Mouse (Mus musculus): ENCODE measurements around the gene Vav2. TPM values are rescaled to one million over a fixed set of nuclear protein-coding genes. Genes with fewer than 3 reads are reported as not detected.

Vav2 gene
- total RNA-seq (2014; fragmentation: Nextera tagmentation) (9.0 and 15.9 TPM in 2 replicates), total RNA-seq (2017) (5.0 and 7.5 TPM in 2 replicates)

- peak; percentile 92 for ATAC-seq (replicated peaks; ENCODE audit: low FRiP score, low TSS enrichment, poor library complexity, severe bottlenecking)
Observed at GRCm38 (mm10) chr2:27426855-27427457, at the start of gene Vav2. TSS of gene Vav2 (minus strand) at chr2:27427033.

DNA sequence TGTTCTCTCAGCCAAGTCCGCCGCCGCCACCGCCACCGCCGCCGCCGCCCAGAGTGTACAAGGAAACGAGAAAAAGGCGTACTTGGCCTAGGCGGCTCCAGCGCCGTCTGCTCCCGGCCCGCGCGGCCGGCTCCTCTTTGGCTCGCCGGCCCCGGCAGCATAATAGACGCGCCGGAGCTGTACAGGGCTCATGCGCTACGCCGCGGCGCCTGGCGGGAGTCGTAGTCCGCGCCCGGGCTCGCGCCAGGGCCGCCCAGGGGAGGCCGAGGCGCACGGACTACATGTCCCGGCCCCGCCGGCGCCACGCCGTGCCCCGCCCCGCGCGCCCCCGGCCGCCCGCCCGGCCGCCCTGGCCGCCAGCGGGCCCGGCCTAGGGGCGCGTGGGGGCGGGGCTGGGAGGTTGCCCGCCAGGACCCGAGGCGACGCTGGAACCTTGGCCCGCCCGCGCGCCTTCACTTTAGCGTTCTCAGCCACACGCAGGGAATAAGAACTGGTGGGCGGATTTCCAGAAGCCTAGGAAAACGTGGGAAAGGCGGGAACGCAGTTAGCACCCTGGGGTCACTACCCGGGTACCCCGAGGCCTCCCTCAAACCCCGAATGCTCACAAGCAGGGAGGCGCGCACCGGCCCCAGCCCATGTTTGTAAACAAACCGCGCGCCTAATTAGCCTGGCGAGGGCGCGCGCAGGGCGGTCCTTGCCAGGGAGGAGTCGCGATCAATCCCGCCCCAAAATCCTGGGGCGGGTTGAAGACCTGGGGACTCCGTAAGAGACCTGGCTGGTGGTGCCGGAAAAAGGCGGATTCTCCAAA lies 48.9 kb upstream of the Vav2 start:
- peak; percentile 76 for ATAC-seq (replicated peaks; ENCODE audit: low FRiP score, low TSS enrichment, poor library complexity, severe bottlenecking)

- no peak for ATAC-seq (replicated peaks; ENCODE audit: low FRiP score, low TSS enrichment, poor library complexity, severe bottlenecking)
Observed at GRCm38 (mm10) chr2:27474621-27475484, 48.0 kb upstream of the Vav2 start.

DNA sequence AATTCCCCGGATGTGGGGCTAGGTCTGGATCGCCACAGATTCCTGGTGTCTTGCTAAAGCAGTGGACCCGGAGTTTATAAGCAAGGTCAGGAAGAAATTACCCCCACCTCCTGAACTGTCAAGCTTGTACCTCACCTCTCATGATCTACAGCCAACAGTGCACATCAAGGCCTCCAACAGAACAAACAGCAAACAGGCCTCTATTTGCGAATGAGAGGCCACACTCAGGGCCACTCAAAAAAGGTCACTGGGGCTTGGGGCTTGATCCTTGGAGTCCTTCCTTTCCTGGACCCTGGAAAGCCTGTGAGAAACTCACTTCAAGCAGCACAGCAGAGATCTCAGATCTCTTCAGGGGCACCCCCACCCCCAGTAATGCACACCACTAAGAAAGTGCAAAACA lies 47.1 kb upstream of the Vav2 start:
- no peak for ATAC-seq (replicated peaks; ENCODE audit: low FRiP score, low TSS enrichment, poor library complexity, severe bottlenecking)

GRCm38 (mm10) chr2:27473061-27473765 lies 46.4 kb upstream of the Vav2 start:
- ATAC-seq (replicated peaks; ENCODE audit: low FRiP score, low TSS enrichment, poor library complexity, severe bottlenecking), result no peak

DNA sequence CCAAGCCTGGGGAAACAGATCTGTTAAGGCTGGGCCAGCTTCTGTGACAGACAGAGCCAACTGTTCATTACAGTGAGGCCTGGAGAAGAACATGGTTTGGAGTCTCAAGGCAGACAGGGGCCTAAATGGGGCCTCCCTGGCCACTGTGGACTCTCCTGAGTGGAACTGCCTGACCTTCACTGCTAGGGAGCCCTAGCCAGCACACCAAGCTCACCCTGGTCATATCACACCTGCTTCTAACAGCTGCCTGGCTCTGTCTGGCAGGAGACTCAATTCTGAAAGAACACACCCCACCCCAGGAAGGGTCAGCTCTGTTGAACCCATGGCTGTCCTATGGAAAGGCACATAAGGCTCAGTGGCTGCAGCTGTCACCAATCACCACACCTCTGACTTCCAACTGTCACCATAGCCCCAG lies 44.3 kb upstream of the Vav2 start:
- no peak for ATAC-seq (replicated peaks; ENCODE audit: low FRiP score, low TSS enrichment, poor library complexity, severe bottlenecking)

DNA sequence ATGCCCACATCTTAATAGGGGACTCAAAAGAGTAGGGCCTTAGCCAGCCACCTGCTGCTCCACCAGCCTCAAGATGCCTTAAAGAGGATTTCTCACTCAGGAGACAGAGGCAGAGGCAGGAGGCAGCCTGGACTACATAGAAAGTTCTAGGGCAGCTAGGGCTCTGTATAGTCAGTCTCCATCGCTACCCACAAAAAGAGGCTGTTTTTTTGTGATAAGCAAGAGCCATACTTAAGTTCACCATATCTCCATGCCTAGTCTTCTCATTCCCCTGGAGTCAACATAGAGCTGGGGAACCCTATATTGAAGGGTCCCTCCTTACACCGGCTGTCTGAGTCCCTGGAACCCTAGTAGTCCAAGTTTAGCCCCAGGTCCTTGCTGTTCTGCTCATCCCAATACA lies 43.7 kb upstream of the Vav2 start:
- peak; percentile 79 for ATAC-seq (replicated peaks; ENCODE audit: low FRiP score, low TSS enrichment, poor library complexity, severe bottlenecking)

DNA sequence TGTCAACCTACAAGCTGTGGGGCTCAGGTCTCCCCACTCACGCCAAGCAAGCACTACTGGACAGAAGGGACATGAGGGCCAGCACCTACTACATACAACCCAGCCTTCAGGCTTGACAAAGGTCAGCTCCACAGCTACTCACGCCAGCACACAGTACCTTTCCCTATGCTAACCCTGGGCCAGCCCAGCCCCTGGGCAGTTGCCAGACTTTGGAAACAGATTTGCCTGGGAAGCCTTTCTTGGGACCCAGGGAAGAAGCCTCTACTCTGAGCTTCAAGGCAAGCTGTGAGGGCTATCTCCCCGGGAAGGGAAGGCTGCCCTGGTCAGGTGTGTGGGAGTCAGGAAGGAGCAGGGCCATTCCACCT lies 43.1 kb upstream of the Vav2 start:
- ATAC-seq (replicated peaks; ENCODE audit: low FRiP score, low TSS enrichment, poor library complexity, severe bottlenecking), result no peak

DNA sequence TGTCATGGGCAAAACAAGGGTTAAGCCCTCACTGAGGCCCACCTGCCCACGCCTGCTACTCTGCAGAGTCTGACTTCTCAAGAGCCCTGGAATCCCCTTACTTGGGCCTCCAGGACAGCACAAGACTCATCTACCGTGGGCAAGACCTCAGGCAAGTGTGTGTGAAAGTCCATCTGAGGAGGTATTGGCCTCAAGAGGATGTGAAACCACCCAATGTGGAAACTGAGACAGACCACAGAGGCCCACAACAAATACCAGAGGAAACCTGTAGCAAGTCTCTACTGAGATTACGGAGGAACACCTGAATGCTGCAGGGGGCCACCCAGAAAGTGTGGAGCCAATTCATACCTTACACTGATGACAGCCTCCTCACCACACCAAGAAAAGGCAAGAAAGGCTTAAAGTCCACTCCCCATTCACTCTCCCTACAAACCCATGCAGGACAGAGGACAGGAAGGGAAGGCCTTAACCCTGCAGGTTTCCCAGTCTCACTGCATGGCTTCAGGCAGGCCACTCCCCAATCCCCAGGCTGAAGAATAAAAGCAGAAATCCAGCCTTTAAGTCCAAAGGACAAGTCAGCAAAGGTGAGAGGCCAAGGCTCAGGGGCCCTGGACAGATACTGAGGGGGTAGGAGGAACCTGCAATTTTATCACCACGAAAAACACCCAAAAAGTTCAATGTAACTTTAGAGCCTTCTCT lies 42.6 kb upstream of the Vav2 start:
- ATAC-seq (replicated peaks; ENCODE audit: low FRiP score, low TSS enrichment, poor library complexity, severe bottlenecking), result no peak

- no peak for ATAC-seq (replicated peaks; ENCODE audit: low FRiP score, low TSS enrichment, poor library complexity, severe bottlenecking)
Observed at GRCm38 (mm10) chr2:27462901-27463300, 36.1 kb upstream of the Vav2 start.

- no peak for ATAC-seq (replicated peaks; ENCODE audit: low FRiP score, low TSS enrichment, poor library complexity, severe bottlenecking)
Observed at GRCm38 (mm10) chr2:27461881-27462660, 35.2 kb upstream of the Vav2 start.

GRCm38 (mm10) chr2:27460651-27461050 lies 33.8 kb upstream of the Vav2 start:
- ATAC-seq (replicated peaks; ENCODE audit: low FRiP score, low TSS enrichment, poor library complexity, severe bottlenecking), result no peak

DNA sequence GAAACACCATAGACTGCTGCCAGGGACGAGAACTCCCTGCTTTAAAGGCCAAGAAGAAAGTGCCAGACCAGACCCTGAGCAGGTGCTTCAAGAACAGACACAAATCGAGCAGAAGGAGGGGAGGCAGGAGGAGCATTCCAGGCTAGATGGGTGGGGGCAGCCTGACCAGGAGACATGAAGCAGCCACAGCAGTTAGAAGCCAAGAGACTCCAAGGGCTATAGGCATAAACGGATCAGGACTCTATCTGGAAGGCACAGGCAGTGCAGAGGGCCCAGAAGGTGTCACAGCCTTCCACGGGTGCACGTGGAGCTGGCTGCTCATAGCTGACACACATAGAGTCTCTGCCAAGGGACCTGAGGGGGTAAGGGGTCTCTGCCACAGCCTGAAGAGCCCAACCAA lies 33.3 kb upstream of the Vav2 start:
- ATAC-seq (replicated peaks; ENCODE audit: low FRiP score, low TSS enrichment, poor library complexity, severe bottlenecking), result no peak

DNA sequence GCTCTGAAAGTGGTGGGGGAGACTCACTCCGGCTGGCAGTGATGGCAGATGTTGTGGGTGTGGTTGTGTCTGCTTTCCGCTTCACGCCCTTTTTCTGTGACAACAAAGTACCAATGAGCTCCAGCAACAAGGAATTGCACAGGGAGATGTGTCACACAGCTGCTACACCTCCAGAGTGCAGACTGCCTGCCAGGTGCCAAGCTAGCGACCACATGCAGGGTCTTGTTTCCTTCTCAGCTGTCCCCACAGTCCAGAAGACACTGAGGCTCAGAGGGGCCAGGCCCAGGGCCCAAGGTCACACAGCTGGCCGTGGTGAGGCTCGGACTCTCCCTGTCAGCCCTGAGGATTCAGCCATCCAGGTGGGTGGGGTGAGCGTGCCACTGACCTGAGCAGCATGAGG lies 32.9 kb upstream of the Vav2 start:
- no peak for ATAC-seq (replicated peaks; ENCODE audit: low FRiP score, low TSS enrichment, poor library complexity, severe bottlenecking)

GRCm38 (mm10) chr2:27450226-27450625 lies 23.4 kb upstream of the Vav2 start:
- ATAC-seq (replicated peaks; ENCODE audit: low FRiP score, low TSS enrichment, poor library complexity, severe bottlenecking), result no peak

- ATAC-seq (replicated peaks; ENCODE audit: low FRiP score, low TSS enrichment, poor library complexity, severe bottlenecking), result no peak
Observed at GRCm38 (mm10) chr2:27447782-27448181, 20.9 kb upstream of the Vav2 start.

DNA sequence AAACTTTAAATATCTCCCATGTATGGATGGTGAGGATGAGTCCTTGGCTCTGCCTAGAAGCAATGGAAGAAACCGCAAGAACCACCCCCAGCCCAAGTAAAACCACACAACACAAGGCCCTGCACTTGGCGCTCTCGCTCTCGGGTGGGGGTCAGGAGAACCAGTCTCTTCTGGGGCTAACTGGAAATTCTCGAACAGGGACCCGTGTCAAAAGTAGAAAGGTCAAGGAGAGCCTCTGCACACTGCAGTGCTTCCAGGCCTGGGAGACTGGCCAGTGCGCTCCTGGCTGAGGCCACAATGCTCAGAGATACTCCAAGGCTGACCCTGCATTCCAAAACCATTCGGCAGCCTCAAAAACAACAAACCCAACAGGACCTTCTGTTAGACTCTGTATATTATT lies 20.0 kb upstream of the Vav2 start:
- ATAC-seq (replicated peaks; ENCODE audit: low FRiP score, low TSS enrichment, poor library complexity, severe bottlenecking), result no peak

DNA sequence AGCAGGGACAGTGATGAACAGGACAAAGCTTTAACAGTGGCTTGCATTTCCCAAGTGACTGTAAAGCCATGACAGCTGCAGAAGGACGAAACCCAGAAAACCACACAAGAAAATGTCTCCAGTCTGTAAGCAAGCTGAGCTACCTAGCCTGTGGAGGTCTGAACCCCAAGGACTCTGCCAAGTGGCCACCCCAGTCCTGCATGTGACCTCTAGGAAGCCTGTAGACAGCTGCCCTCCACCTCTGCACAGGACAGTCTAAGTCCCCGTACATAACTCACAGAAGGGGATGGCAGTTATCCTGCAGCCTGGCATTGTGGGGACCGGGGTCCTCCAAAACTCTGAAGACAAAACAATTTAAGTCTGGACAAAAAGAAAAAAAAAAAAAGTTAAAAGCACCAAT lies 19.1 kb upstream of the Vav2 start:
- no peak for ATAC-seq (replicated peaks; ENCODE audit: low FRiP score, low TSS enrichment, poor library complexity, severe bottlenecking)

DNA sequence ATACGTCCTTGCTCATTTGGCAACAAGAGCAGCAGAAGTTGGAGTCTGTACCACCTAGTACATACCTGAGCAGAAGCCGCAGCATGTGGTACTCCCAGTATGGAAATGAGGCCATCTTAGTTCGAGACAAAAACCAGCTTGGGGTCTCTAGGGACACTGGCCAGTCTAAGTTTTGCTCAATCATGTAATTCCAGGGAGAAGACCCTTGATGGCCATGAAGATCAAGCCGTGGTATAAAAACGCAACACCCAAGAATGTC lies 16.5 kb upstream of the Vav2 start:
- no peak for ATAC-seq (replicated peaks; ENCODE audit: low FRiP score, low TSS enrichment, poor library complexity, severe bottlenecking)

Data from megakaryocyte-erythroid progenitor cell, adult 5-6 weeks (primary cell).